Mouse (Mus musculus) neural tube, postnatal 0 days (tissue): Measurements from ENCODE around the gene Cmss1. TPM values are rescaled to one million over a fixed set of nuclear protein-coding genes. Genes with fewer than 3 reads are reported as not detected.

Experiments
- polyA plus RNA-seq: library from polyadenylated mRNA; unstranded; fragments of >200 nt; fragmentation: Nextera tagmentation; extraction: Ambion mirVana; gene quantifications from 2 replicates; pipeline ENCODE4 v1.2.1, GENCODE M21; 2015

The Cmss1 gene
- polyA plus RNA-seq = 40.9 and 42.6 TPM in 2 replicates

GRCm38 (mm10) chr16:57606444-57607227, at the start of gene Cmss1:
Cmss1 (minus strand) TSS chr16:57606864.

DNA sequence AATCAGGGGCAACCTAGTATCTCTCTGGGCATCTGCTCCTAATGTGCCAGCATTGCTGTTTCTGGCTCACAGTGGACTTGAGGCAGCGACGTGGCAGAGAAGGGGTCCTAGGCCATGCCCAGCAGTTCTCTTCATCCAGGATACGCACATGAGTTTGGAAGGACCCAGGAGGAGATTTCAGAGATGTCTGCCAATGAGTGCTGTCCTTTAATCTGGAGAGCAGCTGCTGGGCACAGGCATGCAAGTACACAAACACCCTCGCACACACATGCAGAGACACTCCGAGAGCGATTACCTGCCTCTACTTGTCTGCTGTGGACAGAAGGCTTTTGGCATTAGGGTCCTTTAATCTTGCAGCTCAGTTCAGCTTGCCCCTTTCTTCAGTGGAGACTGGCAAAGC, 253.9 kb downstream of the Cmss1 start, which contains the start of gene Filip1l:
Gene Filip1l, plus strand, starts transcription at position 343 of the 400 bp plus-strand sequence.

GRCm38 (mm10) chr16:57292765-57293164, 313.9 kb downstream of the Cmss1 start, which contains the start of gene Tmem30c:
Tmem30c (minus strand) TSS chr16:57292865.

Other genes with a start within 250 kb of the Cmss1 start
- 17.8 and 27.5 TPM in 2 replicates for gene Col8a1, start 147.9 kb upstream of the Cmss1 start, polyA plus RNA-seq